Mouse (Mus musculus): ENCODE data around the gene Insig2.

The Insig2 gene

GRCm38 (mm10) chr1:121332485-121332884 lies at the start of gene Insig2:
TSS of gene Insig2 (minus strand) at chr1:121332589.
- DNase-seq: no peak

DNA sequence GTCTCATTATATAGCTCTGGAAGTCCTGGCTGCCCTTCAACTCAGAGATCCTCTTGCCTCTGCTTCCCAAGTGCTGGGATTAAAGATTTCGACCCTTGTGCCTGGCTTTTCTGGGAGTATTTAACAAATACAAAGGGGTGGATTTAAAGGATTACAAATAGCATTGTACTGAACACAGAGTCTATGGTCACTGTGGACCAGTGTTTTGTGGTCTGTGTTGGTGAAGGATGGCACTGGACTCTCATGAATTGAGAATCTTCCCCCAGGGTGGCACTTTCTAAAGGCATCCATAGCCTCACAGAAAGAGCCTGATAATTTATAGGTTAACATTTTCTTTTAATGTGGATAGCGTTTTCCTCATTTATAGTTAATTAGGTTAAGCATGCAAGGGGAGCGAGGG lies 49.2 kb upstream of the Insig2 start:
- no peak for DNase-seq

GRCm38 (mm10) chr1:121380033-121380432 lies 47.6 kb upstream of the Insig2 start:
- DNase-seq: no peak

DNA sequence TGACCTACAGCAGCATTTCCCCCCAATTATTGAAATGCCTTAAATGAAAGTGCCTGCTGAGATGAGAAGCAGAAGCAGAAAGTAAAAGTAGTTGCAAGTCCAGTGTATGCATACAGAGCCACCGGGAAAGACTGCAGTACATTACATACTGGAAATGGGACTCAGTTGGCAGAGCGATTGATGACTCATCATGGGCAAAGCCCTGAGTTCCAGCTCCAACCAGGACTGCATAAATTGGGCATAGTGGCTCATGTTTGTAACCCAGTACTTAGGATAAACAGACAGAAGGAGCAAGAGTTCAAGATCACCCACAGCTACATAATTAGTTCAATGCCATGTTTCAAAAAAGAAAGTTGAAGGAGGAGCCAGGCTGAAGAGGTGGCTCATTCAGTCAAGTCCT lies 45.5 kb upstream of the Insig2 start:
- no peak for DNase-seq

DNA sequence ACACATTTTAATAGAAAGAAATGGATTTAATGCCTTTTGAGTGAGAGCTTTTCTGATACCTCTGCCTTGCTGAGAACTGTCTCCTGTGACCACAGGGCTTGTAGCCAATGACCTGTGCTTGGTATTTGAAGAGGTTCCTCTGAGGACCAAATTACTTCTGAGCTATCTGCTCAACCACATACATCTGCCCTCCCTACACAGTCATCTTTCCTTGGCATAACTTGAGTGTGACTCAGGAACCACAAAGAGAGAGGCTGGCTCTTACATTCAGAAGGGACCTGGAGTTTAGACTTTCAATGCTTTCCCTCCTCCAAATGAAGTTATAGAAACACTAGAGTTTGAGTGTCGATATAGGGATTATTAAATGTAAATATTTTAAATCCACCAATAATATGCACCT lies 45.0 kb upstream of the Insig2 start:
- DNase-seq: no peak

DNA sequence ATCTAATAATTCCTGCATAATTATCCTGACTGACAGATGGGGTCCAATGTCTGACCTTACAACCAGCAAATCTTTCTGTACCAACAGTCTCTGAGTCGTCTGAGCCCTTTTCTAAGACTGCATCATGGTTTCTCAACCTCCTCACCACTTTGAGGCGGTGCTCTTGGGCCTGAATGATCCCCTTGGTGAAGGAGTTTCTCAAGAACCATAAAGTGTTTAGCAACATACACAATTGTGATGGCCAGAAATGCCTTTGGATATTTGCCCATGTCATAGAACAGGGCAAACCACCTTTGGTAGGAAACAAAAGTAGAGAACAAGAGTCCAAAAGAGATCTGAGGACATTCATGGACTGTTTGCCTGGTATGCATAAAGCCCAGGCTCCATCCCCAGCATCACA lies 41.2 kb upstream of the Insig2 start:
- no peak for DNase-seq

DNA sequence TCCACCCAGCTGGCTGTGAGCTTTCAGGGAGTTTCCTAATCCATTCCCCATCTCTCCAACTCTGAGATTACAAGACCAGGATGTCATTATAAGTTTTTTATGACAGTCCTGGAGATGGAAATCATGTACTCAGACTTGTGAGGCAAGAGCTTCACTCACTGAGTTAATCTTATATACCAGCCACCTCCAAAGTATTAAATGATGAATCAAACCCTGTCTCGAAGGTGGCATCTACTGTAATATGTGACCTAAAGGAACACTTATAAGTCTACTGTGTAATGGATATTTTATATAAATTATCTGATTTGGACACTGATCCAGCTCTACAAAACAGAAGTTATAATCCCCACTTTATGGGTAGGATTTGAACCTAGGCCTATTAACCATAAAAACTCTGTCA lies 40.3 kb upstream of the Insig2 start:
- DNase-seq: no peak

DNA sequence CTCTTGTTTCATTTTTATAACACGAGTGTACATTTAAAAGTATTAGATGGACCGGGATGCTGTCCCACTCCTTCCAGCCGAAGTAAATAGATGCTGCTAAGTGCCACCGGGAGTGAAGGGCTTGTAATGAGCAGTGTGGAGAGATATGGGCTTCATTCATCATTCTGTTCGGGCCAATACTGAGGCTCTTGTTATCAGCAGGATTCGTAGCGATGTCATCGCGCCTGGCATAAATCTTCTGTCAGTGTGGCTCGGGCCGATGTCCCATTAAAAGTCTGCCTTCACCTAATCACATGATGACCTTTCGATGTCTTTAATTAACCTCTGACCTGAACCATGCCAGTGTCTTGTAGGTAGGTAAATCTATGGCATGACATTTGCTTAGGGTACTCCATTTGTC lies 39.1 kb upstream of the Insig2 start:
- no peak for DNase-seq

DNA sequence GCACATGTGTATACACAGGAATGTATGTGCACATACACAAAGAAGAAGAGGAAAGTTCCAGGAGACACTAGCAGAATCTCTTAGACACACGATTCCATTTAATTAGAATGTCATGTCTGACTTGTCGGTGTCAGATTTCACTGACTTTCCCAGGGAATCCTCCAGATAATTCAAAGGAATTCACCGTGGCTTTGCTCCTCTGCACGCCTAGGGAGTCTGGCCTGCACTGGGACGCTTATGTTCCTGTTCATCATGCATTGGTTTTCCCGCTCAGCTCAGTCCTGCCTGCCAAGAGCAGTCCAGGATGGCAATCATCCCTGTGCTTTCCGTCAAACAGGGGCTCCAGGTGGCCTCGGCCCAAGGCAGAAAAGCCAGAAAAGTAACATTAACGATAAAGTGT lies 34.9 kb upstream of the Insig2 start:
- DNase-seq: no peak

- DNase-seq: no peak
Measured at GRCm38 (mm10) chr1:121360561-121360960, 28.2 kb upstream of the Insig2 start.

DNA sequence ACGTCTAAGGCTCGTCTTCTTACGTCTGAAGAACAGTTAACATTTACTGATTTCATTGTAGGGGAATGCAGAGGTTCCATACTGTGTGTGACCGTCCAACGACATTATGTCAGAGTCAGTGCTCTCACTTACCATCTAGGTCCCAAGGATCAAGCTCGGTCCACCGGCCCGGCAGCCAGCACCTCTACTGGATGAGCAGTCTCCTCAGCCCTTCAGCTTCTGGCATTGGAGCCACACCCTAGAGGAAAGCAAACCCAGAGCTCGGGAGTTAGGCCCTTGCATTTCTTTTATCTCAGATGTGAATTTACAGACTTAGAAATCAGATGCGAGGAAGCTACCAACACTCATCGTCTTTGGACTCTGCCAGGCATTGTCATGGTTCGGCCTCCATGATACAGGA lies 27.3 kb upstream of the Insig2 start:
- DNase-seq: no peak

DNA sequence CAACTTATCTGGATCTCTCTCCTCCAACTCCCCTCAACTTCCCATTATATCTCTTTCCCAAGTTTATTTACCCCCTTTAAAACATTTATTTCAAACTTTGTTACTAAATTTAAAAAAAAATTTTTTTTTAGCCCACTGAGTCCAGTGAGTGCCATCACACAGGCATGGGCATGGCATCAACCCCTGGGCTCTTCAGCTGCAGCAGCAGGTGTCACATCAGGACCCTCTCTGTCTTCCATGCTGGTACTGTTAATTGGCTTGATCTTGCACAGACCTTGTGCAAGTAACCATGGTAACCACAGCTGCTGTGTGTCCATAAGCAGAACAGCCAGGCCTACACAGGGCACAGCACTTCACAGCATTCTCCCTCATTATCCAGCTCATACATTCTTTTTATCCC lies 21.4 kb upstream of the Insig2 start:
- DNase-seq: no peak

DNA sequence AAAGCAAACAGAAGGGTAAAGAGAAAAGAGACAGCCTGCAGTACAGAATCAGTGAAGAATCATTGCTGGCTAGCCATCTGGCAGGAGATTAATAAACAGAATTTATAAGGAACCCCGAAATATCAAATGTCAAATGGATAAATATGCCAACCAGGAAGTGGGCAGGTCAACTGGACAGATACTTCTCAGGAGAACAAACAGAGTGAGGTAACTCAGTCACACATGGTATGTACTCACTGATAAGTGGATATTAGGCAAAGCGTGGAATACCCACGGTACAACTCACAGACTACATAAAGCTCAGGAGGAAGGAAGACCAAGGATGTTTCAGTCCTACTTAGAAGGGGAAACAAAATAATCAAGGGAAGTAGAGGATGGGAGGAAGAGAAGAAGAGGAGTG lies 18.6 kb upstream of the Insig2 start:
- no peak for DNase-seq

- no peak for DNase-seq
Measured at GRCm38 (mm10) chr1:121350616-121351015, 18.2 kb upstream of the Insig2 start.

DNA sequence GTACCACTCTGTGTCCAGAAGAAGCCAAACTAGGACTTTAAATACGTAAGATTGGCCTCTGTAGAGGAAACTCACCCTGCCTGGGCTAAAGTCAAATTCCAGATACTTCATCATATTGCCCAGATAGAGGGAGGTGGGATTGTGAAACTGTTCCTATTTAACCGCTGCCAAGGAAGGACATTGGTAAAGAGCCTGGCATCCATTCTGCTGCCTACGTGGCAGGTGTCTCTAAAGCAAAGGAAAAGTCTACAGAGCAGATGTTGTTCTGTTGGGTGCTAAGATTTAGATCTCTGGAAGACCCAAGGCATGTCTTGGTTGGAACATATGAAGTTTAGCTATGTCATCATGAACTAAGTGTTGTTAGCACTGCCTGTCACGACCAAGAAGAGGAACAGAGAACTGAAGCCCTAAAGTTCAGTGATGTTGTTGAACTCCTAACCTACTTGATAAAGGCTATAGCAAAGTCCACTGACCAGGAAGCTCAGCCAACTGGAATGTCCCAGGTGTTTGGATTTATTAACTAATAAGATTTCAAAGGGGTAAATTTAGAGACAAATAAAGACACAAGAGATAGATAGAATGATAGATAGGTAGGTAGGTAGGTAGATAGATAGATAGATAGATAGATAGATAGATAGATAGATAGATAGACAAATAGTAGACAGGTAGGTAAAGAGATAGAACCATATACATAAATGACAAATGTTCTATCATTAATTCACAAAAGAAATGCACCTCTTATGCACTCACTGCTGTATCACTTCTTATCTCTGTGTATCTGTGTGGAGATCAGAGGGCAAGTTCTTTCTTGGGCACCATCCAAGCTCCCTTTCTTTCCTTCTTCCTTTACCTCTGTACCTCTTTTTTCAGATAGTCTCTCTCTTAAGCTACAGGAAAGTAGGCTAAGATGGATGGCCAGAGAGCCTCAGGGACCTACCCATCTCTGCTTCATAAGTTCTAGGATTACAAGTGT lies 16.8 kb upstream of the Insig2 start:
- no peak for DNase-seq

- no peak for DNase-seq
Measured at GRCm38 (mm10) chr1:121343966-121344365, 11.6 kb upstream of the Insig2 start.

GRCm38 (mm10) chr1:121335789-121336188 lies 3.4 kb upstream of the Insig2 start:
- DNase-seq: no peak

GRCm38 (mm10) chr1:121333986-121334703 lies 1.8 kb upstream of the Insig2 start:
- no peak for DNase-seq

- no peak for DNase-seq
Measured at GRCm38 (mm10) chr1:121330621-121331020, 1.8 kb downstream of the Insig2 start.

GRCm38 (mm10) chr1:121329391-121329790 lies 3.0 kb downstream of the Insig2 start:
- DNase-seq: no peak

GRCm38 (mm10) chr1:121328193-121328555 lies 4.2 kb downstream of the Insig2 start:
- DNase-seq: no peak

- DNase-seq: peak; percentile 90 to 93
Measured at GRCm38 (mm10) chr1:121327344-121328192, 4.8 kb downstream of the Insig2 start.

Data from spleen, adult 18-20 months (tissue).